Mouse (Mus musculus): ENCODE measurements around the gene Spryd4.
"Not testable (repeated sequence)": the region's sequence is repeated elsewhere in the genome, so short reads cannot be mapped to it uniquely, and the experiment has no call there.

- not testable (repeated sequence) for TF ChIP-seq CTCF (conservative IDR thresholded peaks at IDR 0.05; ENCODE audit: low read length); POU5F1 (IDR thresholded peaks at IDR 0.05; ENCODE audit: borderline replicate concordance, low read length)
These were observed 19.4 kb downstream of the Spryd4 start for GRCm38 (mm10) chr10:128192030-128192766.
